Mouse (Mus musculus) olfactory bulb, adult 2 months (tissue): ENCODE measurements around the gene Slc46a1. TPM values are rescaled to one million over a fixed set of nuclear protein-coding genes. Genes with fewer than 3 reads are reported as not detected.
A peak's percentile ranks its signal among the peaks of the same experiment; 100 is the strongest.

Experiments used
- H3K27ac ChIP-seq: fragments of 200-500 bp; 2 replicates; pipeline ENCODE4 v1.5.1; 2012; ENCODE audit warnings: low read depth, low read length; ENCODE audit not compliant: insufficient read depth
- H3K4me1 ChIP-seq: fragments of 200-500 bp; 2 replicates; pipeline ENCODE4 v1.6.1; 2012; ENCODE audit warnings: low read length; ENCODE audit not compliant: control insufficient read depth, insufficient read depth
- H3K4me3 ChIP-seq: fragments of 200-500 bp; 2 replicates; pipeline ENCODE4 v1.5.1; 2012; ENCODE audit warnings: mild to moderate bottlenecking, low read depth, low read length, moderate library complexity; ENCODE audit not compliant: insufficient read depth
- CTCF ChIP-seq: fragments of 200-500 bp; IDR thresholded peaks from 2 replicates; pipeline ENCODE4 v1.5.1; 2012; ENCODE audit warnings: low read depth, mild to moderate bottlenecking, low read length, moderate library complexity; ENCODE audit not compliant: insufficient read depth
- POLR2A ChIP-seq: fragments of 200-500 bp; IDR thresholded peaks from 2 replicates; pipeline ENCODE4 v1.6.1; 2012; ENCODE audit warnings: mild to moderate bottlenecking, low read depth, low read length, moderate library complexity; ENCODE audit not compliant: insufficient read depth
- WGBS: fragments of 180-500 bp; shearing (Covaris S2); methylation state at CpG from one replicate; pipeline ENCODE4 v1.1.7; 2018; 5-methylcytosine and 5-hydroxymethylcytosine counted together
- polyA plus RNA-seq: library from polyadenylated mRNA; stranded (reverse); fragments of >200 nt; gene quantifications from 2 replicates; pipeline ENCODE4 v1.2.4, GENCODE M21; 2012; ENCODE audit warnings: low replicate concordance; ENCODE audit not compliant: missing spikeins, insufficient read depth, insufficient read length

Slc46a1 gene
- polyA plus RNA-seq, 1 experiment, result not detected

- H3K4me3 ChIP-seq, result peak overlapping the region; percentile 10; the same call in 1 of the 2 replicates
- 15% methylated on average over 6 of the region's 6 CpGs for WGBS
- peaks cover 8% of the 10 kb centered on the region for H3K4me1 ChIP-seq
- no peak for TF ChIP-seq CTCF
- TF ChIP-seq POLR2A, result no peak
- no peak overlapping the region for H3K27ac ChIP-seq
Observed at GRCm38 (mm10) chr11:78495904-78496303, 30.4 kb downstream of the Slc46a1 start.

DNA sequence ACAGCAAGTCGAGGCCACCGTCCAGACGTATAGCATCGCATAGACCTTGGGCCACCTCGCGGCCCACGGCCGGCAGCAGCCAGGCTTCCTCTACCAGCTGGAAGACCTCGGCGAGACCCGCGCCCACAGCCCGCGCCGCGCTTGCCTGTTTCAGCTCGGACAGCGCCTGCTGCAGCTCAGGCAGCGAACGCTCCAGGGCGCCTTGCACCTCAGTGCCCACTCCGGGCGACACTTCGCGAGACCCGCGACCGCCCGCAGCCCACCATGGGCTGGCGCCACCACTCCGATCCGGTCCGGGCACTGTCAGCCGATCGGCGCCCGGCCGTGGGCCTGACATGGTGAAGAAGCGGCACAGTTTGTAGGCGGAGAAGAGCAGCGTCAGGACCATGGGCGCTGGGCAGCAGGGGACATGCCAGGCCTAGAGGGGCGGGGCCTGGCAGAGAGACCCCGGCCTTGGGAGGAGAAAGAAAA, 31.6 kb downstream of the Slc46a1 start:
- peak overlapping the region; percentile 91 for H3K4me3 ChIP-seq
- under 1% methylated on average over 44 of the region's 44 CpGs for WGBS
- no peak for TF ChIP-seq POLR2A
- H3K4me1 ChIP-seq, result peaks cover 5% of the 10 kb centered on the region
- H3K27ac ChIP-seq, result peak overlapping the region; percentile 84

DNA sequence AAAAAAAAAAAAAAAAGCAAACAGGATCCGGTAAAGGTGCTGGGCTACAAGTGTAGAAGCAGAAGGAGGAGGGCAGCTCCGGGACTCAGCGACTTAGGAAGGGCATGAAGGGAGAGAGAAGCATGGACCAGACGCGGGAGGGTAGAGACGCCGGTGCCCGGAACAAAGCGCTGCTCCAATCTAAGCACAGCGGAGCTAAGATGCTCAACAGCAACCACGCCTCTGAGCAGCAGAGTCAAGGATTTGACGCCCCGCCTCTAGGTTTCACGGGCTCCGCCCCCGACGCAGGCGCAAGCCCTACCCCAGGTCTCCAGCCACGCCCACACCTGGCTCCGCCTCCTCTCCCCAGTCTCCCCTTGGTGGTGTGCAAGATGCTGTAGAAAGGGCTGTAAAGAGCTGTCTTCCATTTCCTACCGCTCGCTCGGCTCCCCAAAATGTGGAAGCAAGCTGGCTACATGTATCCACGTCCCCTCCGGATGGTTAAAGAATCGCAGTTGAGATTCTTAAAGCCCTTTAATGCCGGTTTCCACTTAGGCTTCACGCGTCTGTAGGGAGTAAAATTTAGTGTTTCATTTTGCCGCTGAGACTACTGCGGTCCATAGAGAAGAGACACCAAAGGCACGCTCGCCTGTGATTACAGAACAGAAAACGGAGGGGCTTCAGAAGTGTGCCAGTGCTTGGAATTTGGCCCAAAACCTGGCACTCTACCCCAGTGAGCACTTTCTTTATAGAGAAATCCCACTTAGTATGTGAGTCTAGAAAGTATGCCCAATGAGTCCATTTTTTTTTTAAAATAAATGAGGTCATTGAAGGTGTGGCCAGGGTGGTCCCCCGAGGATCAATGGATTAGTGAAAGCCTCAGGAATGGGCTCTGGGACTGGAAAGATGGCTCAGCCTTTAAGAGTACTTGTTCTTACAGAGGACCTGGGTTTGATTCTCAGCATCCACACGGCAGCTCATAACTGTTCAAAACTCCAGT, 32.3 kb downstream of the Slc46a1 start, which contains the start of gene Sarm1:
Sarm1 (minus strand) TSS at position 211 of the 979 bp plus-strand sequence.
- H3K4me1 ChIP-seq, result peaks cover 5% of the 10 kb centered on the region
- TF ChIP-seq POLR2A (peak; percentile 84), CTCF (no peak)
- 2% methylated on average over 36 of the region's 36 CpGs for WGBS
- H3K27ac ChIP-seq, result peak within 1 kb of the TSS; percentile 91
- peak within 1 kb of the TSS; percentile 91 for H3K4me3 ChIP-seq

GRCm38 (mm10) chr11:78499004-78499403, 33.5 kb downstream of the Slc46a1 start, which contains the start of gene Vtn:
TSS of gene Vtn (plus strand) at chr11:78499091.
- Histone ChIP-seq H3K4me1 (peaks cover 5% of the 10 kb centered on the region), H3K4me3 (peak within 1 kb of the TSS; percentile 91), H3K27ac (peak within 1 kb of the TSS; percentile 91)
- TF ChIP-seq POLR2A (no peak), CTCF (no peak)
- WGBS, result 72% methylated on average over 7 of the region's 7 CpGs

DNA sequence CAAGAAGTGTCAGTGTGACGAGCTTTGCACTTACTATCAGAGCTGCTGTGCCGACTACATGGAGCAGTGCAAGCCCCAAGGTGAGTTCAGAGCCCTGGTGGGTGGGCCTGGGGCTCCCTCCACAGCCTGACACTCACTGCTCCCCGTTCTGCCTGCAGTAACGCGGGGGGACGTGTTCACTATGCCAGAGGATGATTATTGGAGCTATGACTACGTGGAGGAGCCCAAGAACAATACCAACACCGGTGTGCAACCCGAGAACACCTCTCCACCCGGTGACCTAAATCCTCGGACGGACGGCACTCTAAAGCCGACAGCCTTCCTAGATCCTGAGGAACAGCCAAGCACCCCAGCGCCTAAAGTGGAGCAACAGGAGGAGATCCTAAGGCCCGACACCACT, 34.0 kb downstream of the Slc46a1 start:
- TF ChIP-seq POLR2A (no peak), CTCF (no peak)
- Histone ChIP-seq H3K4me1 (peaks cover 3% of the 10 kb centered on the region), H3K27ac (no peak overlapping the region), H3K4me3 (peak overlapping the region; percentile 24; the same call in 1 of the 2 replicates)
- WGBS, result 56% methylated on average over 16 of the region's 16 CpGs

GRCm38 (mm10) chr11:78500623-78501202, 35.2 kb downstream of the Slc46a1 start:
- TF ChIP-seq CTCF (no peak), POLR2A (no peak)
- no peak overlapping the region for H3K27ac ChIP-seq
- 75% methylated on average over 9 of the region's 9 CpGs for WGBS
- H3K4me1 ChIP-seq, result peaks cover 2% of the 10 kb centered on the region
- peak overlapping the region; percentile 8; the same call in 1 of the 2 replicates for H3K4me3 ChIP-seq

DNA sequence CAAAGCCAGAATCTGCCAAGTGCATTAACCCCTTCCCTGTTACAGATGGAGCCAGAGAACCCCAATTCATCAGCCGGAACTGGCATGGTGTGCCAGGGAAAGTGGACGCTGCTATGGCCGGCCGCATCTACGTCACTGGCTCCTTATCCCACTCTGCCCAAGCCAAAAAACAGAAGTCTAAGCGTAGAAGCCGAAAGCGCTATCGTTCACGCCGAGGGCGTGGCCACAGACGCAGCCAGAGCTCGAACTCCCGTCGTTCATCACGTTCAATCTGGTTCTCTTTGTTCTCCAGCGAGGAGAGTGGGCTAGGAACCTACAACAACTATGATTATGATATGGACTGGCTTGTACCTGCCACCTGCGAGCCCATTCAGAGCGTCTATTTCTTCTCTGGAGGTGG, 36.0 kb downstream of the Slc46a1 start:
- 80% methylated on average over 20 of the region's 20 CpGs for WGBS
- no peak overlapping the region for H3K4me3 ChIP-seq
- H3K4me1 ChIP-seq, result no peaks in the 10 kb centered on the region
- TF ChIP-seq POLR2A (no peak), CTCF (no peak)
- H3K27ac ChIP-seq, result no peak overlapping the region

- 59% methylated on average over 7 of the region's 7 CpGs for WGBS
- H3K27ac ChIP-seq, result no peak within 1 kb of the TSS
- H3K4me1 ChIP-seq, result no peaks in the 10 kb centered on the region
- no peak within 1 kb of the TSS for H3K4me3 ChIP-seq
- TF ChIP-seq CTCF (no peak), POLR2A (no peak)
Observed at GRCm38 (mm10) chr11:78502909-78503650, 37.6 kb downstream of the Slc46a1 start, which contains the start of gene Sebox. TSS of gene Sebox (plus strand) at chr11:78503447.
